Mouse (Mus musculus) small intestine, adult 2 months (tissue): Measurements from ENCODE around the gene Tesk1. TPM values are rescaled to one million over a fixed set of nuclear protein-coding genes. Genes with fewer than 3 reads are reported as not detected.
A peak's percentile ranks its signal among the peaks of the same experiment; 100 is the strongest.

Experiments used
- H3K27ac ChIP-seq: fragments of 200-500 bp; 2 replicates; pipeline ENCODE4 v1.5.1; 2012; ENCODE audit warnings: low read depth, low read length, control low read depth, inconsistent platforms; ENCODE audit not compliant: insufficient read depth
- H3K27me3 ChIP-seq: fragments of 200-500 bp; 2 replicates; pipeline ENCODE4 v1.6.1; 2012; ENCODE audit warnings: mild to moderate bottlenecking, moderate library complexity, low read length, inconsistent platforms; ENCODE audit not compliant: control insufficient read depth, insufficient read depth
- H3K36me3 ChIP-seq: fragments of 200-500 bp; 2 replicates; pipeline ENCODE4 v1.6.1; 2012; ENCODE audit warnings: mild to moderate bottlenecking, low read length, control low read depth, inconsistent platforms; ENCODE audit not compliant: control insufficient read depth, insufficient read depth
- H3K4me1 ChIP-seq: fragments of 200-500 bp; 2 replicates; pipeline ENCODE4 v1.6.1; 2012; ENCODE audit warnings: low read length, inconsistent platforms, mixed read lengths; ENCODE audit not compliant: control insufficient read depth, insufficient read depth, insufficient read length
- H3K4me3 ChIP-seq: fragments of 200-500 bp; 2 replicates; pipeline ENCODE4 v1.5.1; 2012; ENCODE audit warnings: low read depth, mild to moderate bottlenecking, control low read depth, inconsistent platforms, low read length, moderate library complexity
- CTCF ChIP-seq: fragments of 200-500 bp; IDR thresholded peaks from 2 replicates; pipeline ENCODE4 v1.5.1; 2012; ENCODE audit warnings: low read depth, mild to moderate bottlenecking, control low read depth, inconsistent platforms, low read length, moderate library complexity, mixed read lengths; ENCODE audit not compliant: insufficient replicate concordance, insufficient read length; ENCODE audit errors: extremely low read depth
- POLR2A ChIP-seq: fragments of 200-500 bp; IDR thresholded peaks from 2 replicates; pipeline ENCODE4 v1.6.1; 2012; ENCODE audit warnings: low read depth, mild to moderate bottlenecking, control low read depth, inconsistent platforms, low read length, moderate library complexity
- WGBS: fragments of 180-500 bp; shearing (Covaris S2); methylation state at CpG from one replicate; pipeline ENCODE4 v1.1.7; 2018; 5-methylcytosine and 5-hydroxymethylcytosine counted together
- polyA plus RNA-seq: library from polyadenylated mRNA; depleted of rRNA; stranded (reverse); fragments of >200 nt; gene quantifications from 2 replicates; pipeline ENCODE4 v1.2.3, GENCODE M21; 2012

Tesk1 gene
- polyA plus RNA-seq, 1 experiment, result 77.6 TPM

DNA sequence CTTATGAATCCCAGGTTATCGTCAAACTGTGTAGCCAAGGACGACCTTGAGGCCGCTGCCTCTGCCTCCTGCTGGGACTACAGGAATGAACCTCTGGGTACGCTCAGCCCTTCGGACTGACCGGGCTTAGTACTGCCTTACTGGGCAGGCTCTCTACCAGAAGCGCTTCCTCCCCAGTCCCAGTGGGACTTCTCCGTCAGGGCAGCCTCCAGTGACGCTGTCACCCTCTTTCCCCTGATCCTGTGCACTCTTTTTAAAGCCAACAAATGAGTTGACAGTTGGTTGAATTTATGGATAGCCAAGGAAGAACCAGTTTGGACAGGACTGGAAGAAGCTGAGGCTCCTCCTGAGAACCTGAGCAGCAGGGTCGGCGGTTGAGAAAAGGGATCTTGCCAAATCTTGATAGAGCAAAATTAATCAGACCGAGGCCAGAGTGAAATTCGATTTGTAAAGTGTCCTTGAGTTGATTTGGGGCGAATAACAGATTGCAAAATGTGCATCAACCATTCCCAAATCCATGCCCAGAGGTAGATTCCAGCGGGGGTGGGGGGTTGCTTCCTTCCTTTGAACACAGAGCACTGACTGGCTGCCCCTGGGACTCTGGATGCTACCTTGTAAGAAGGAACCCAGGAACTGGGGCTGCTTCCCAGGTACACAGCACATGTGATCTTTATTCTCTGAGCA, 22.6 kb upstream of the Tesk1 start:
- 70% methylated on average over 15 of the region's 15 CpGs for WGBS
- TF ChIP-seq POLR2A (no peak), CTCF (no peak)

DNA sequence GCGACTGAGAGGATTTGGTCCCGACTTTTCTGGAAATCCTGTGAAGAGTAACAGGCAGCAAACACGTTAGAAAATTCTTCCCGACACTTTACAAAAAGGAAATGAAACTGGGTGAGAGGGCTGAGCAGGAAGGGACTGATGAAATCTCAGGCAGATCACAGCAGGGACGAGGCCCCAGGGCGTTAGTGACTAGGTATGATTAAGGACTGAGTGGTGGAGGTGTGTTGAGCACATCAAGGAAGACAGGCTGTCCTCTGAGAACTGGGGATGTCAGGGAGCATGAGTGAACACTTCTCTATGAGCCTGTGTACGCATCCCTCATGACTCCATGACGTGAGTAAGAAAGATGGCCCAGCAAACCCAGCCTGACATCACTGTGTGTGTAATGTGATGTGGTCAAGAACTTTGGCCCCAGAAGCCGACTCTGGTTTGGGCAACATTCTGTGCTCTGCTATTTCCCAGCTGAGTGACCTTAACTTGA, 21.9 kb upstream of the Tesk1 start:
- Histone ChIP-seq H3K36me3 (peaks cover 17% of the 10 kb centered on the region), H3K4me1 (no peaks in the 10 kb centered on the region), H3K27ac (peak overlapping the region; percentile 3), H3K27me3 (no peaks in the 10 kb centered on the region), H3K4me3 (no peak overlapping the region)
- TF ChIP-seq CTCF, result no peak
- TF ChIP-seq POLR2A, result no peak
- WGBS, result 61% methylated on average over 9 of the region's 9 CpGs

More for the DNA sequence above, 22.6 kb upstream of the Tesk1 start:
- H3K36me3 ChIP-seq, result peaks cover 10% of the 10 kb centered on the region
- no peaks in the 10 kb centered on the region for H3K4me1 ChIP-seq
- H3K27ac ChIP-seq, result 0 out of 2 replicates have a peak overlapping the region, but pooled peaks have one; percentile 3
- no peak overlapping the region for H3K4me3 ChIP-seq
- no peaks in the 10 kb centered on the region for H3K27me3 ChIP-seq

DNA sequence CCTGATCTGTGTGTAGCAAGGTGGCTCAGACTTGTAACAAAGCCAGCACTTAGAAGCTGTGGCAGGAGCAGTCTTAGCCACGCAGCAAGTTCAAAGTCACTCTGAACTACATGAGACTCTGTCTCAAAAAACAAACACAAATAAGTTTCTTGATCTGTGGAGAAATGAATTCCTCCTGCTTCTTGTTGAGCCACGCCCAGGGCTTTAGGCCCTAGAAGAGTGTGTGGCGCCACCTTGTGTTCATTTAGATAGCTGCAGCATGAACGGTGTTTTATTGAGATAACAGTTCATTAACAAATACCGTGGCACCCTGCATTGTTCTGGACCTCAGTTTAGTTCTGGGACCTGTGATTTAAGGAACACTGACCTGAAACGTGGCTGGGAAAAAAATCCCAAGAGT, 21.4 kb upstream of the Tesk1 start:
- Histone ChIP-seq H3K27ac (peak overlapping the region; percentile 3), H3K4me1 (0 out of 2 replicates have a peak, but pooled peaks cover under 1% of the 10 kb centered on the region), H3K4me3 (no peak overlapping the region), H3K36me3 (peaks cover 17% of the 10 kb centered on the region), H3K27me3 (no peaks in the 10 kb centered on the region)
- 2% methylated on average over 6 of the region's 6 CpGs for WGBS
- peak; percentile 84; the same call in 1 of the 2 replicates for TF ChIP-seq CTCF
- no peak for TF ChIP-seq POLR2A

DNA sequence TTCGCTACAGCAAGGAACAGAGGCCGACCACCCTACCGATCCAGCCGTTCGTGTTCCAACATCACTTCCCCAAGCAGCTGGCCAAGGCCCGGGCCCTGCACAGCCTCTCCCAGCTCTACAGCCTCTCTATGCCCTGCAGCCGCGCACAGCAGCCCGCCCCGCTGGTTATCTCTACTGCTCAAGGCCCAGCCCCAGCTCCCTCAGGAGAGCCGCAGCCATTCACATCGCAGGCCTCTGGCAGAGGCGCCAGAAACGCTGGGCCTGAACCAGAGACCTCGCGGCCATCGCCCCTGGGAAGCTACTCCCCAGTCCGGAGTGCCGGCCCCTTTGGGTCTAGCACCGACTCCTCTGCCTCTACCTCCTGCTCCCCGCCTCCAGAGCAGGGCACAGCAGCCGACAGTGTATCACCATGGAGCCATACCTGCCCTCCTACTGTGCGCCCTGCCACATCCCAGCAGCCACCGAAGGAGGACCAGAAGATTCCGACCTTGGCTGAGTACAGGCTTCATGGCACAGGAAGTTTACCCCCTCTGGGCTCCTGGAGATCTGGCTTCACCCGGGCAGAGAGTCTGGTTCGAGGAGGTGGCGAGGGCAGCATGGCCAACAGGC, 20.0 kb upstream of the Tesk1 start:
- 88% methylated on average over 28 of the region's 28 CpGs for WGBS
- H3K36me3 ChIP-seq, result peaks cover 14% of the 10 kb centered on the region
- TF ChIP-seq POLR2A (no peak), CTCF (no peak)
- H3K27ac ChIP-seq, result no peak overlapping the region
- no peak overlapping the region for H3K4me3 ChIP-seq
- no peaks in the 10 kb centered on the region for H3K27me3 ChIP-seq
- 0 out of 2 replicates have a peak, but pooled peaks cover 3% of the 10 kb centered on the region for H3K4me1 ChIP-seq

DNA sequence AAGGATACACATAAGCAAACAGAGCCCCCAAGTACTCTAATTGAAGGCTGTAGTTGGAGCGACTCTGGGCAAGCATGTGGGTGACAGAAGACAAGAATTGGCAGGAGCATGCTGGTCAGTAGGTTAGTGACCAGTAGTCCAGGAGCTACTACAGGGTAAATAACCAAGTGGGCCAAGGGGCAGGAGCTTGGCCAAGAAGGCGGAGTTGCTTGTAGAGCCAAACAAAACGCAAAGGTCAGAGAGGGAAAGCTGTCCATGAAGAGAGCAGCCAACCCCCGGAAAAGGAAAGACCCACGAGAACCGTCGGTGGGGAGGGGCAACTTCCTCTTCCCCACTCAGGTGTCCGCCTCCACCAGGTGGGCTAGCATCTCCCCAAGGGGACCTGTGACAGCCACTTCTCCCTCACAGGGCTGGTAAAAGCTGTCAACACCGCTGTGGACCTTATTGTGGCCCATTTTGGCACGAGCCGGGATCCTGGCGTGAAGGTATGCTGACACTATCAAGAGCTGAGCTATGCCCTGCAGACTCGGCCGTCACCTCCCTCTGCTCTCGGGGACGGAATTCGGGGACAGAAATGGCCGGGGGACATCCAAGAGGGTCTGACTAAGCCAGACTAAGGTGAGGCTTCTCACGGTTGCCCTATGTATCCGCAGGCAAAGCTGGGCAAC, 18.3 kb upstream of the Tesk1 start:
- H3K27me3 ChIP-seq, result no peaks in the 10 kb centered on the region
- no peak overlapping the region for H3K4me3 ChIP-seq
- peaks cover 14% of the 10 kb centered on the region for H3K36me3 ChIP-seq
- WGBS, result 89% methylated on average over 20 of the region's 20 CpGs
- H3K27ac ChIP-seq, result no peak overlapping the region
- TF ChIP-seq POLR2A (no peak), CTCF (no peak)
- H3K4me1 ChIP-seq, result 0 out of 2 replicates have a peak, but pooled peaks cover 6% of the 10 kb centered on the region

DNA sequence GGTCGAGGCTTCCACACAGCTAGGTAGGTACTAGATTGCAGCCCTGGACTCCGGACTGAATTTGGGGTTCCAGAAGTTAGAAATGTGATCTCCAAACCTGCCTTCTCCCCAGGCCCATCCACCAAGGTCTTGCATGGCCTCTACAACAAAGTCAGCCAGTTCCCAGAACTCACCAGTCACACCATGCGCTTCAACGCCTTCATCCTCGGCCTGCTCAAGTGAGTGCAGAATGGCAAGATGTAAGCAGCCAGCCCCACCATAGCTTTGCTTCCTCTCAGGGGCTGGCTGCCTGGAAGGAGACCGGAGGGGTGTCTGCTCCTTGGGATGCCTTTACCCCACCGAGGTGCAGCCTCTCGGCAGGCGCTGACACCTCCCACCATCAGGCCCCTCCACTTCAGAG, 17.7 kb upstream of the Tesk1 start:
- Histone ChIP-seq H3K27me3 (no peaks in the 10 kb centered on the region), H3K4me1 (0 out of 2 replicates have a peak, but pooled peaks cover 6% of the 10 kb centered on the region), H3K27ac (no peak overlapping the region), H3K4me3 (no peak overlapping the region), H3K36me3 (peaks cover 14% of the 10 kb centered on the region)
- WGBS, result 91% methylated on average over 9 of the region's 9 CpGs
- TF ChIP-seq CTCF (no peak), POLR2A (no peak)

DNA sequence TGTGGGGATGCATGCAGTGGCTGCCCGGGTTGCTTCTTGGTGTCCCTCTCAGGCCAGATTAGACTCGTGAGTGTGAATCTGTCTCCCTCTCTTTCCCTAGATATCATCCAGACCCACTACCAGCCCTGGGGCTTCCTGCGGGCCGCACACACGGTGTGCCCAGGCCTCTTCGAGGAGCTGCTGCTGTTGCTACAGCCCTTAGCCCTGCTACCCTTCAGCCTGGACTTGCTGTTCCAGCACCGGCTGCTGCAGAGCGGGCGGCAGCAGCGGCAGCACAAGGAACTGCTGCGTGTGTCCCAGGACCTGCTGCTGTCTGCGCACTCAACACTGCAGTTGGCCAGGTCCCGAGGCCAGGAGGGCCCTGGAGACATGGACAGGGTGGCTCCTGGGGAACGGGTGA, 16.5 kb upstream of the Tesk1 start:
- Histone ChIP-seq H3K4me1 (0 out of 2 replicates have a peak, but pooled peaks cover 6% of the 10 kb centered on the region), H3K36me3 (peaks cover 14% of the 10 kb centered on the region), H3K4me3 (peak overlapping the region; percentile 30), H3K27me3 (no peaks in the 10 kb centered on the region), H3K27ac (no peak overlapping the region)
- 54% methylated on average over 14 of the region's 14 CpGs for WGBS
- TF ChIP-seq POLR2A (no peak), CTCF (no peak)
